Mouse (Mus musculus) olfactory bulb, adult 2 months (tissue): Measurements from ENCODE around the gene Frrs1l.

Experiments
- CTCF ChIP-seq: fragments of 200-500 bp; IDR thresholded peaks from 2 replicates; pipeline ENCODE4 v1.5.1; 2012; ENCODE audit warnings: low read depth, mild to moderate bottlenecking, low read length, moderate library complexity; ENCODE audit not compliant: insufficient read depth
- POLR2A ChIP-seq: fragments of 200-500 bp; IDR thresholded peaks from 2 replicates; pipeline ENCODE4 v1.6.1; 2012; ENCODE audit warnings: mild to moderate bottlenecking, low read depth, low read length, moderate library complexity; ENCODE audit not compliant: insufficient read depth

- TF ChIP-seq CTCF: no peak
- TF ChIP-seq POLR2A: no peak
Observed at GRCm38 (mm10) chr4:56922229-56922628, 68.0 kb downstream of the Frrs1l start.
